Mouse (Mus musculus) left cerebral cortex, adult 18-20 months (tissue): Measurements from ENCODE around the gene Cebpe. TPM values are rescaled to one million over a fixed set of nuclear protein-coding genes. Genes with fewer than 3 reads are reported as not detected.

ENCODE experiments used
- DNase-seq, 2 experiments: peaks; one replicate each; pipeline ENCODE4 v3.0.0; 2021 to 2022; ENCODE audit warnings: low spot score in 2 of 2, mixed read lengths in 1 of 2
- long read RNA-seq, 2 experiments: library from polyadenylated mRNA; stranded (forward); transcript quantifications; one replicate each; pipeline ENCODE4 v2.0.0; 2021
- total RNA-seq, 2 experiments: library from RNA; stranded (reverse); gene quantifications; 2 replicates each; pipeline ENCODE4 v1.2.3; 2021

Gene Cebpe
- total RNA-seq: not detected
- long read RNA-seq, experiment 1: 0 reads
- long read RNA-seq, experiment 2: 0 reads

- no peak for DNase-seq
These were observed at the start of gene Cebpe for GRCm38 (mm10) chr14:54712074-54712473. TSS of gene Cebpe (minus strand) at chr14:54712174.

GRCm38 (mm10) chr14:54756382-54756781 is 44.4 kb upstream of the Cebpe start:
- DNase-seq: no peak

DNA sequence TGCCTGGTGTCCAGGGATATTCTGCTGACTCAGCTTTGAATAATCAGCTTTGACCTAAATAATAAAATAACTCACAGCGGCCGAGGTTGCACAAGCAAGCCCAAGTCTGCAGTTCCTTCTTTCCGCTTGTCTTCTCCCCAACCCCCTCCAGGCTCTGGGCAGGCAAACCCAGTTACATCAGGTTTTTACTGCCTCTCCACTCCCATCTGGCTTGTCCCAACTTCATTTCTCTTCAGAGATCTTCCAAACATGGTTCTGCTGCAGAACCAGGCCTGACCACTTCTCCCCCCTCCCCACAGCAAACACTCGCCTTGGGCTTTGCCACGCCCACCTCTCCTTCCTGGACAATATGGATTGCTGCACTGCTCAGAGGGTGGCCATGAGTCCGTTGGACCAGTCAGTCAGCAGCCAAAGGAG is 42.6 kb upstream of the Cebpe start:
- DNase-seq: no peak

DNA sequence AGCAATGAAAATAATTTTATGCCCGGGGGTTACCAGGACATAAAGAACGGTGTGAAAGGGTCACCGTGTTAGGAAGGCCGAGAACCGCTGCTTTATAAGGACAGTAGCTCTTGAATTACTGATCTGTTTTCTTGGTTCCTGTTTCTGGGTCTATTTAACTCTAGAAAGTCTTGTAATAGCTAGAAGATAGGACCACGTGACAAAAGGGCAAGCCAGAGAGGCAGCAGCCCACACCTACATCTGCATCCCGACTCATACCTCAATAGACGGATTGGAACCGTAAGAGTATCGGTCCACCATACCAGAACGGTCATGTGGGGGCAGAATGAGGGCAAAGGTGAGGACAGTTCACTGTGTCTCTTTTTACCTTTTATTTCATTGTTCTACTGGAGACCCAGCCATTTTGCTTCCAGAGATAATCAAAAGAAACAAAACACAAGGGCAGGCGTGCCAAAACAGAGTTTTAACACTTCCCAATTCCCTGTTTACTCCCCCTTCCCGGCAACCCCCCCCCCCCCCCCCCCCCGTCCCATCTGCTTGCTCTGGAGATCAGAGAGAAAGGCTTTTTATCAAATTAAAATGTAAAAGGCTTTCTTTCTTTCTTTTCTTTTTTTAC is 42.1 kb upstream of the Cebpe start:
- DNase-seq: no peak

GRCm38 (mm10) chr14:54752938-54753337 is 41.0 kb upstream of the Cebpe start:
- no peak for DNase-seq

GRCm38 (mm10) chr14:54751768-54752167 is 39.8 kb upstream of the Cebpe start:
- no peak for DNase-seq

DNA sequence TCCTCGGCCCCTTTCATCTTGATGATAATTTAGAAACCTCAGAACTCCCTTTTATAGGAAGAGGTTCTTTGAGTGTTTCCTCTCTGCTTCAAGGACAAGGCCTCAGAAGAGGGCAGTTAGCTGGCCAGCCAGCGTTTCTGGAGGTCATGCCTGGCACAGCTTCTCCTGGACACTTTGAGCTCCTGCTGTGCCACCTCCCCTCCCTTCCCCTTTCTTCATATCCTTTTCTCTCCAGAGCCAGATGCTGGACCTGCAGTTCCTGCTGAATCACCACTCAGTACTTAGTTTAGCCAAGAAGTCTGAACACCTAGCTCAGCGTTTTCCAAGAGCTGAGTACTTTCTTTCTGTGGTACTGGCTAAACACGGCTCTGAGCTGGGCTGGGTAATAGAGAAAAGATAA is 37.3 kb upstream of the Cebpe start:
- no peak for DNase-seq

DNA sequence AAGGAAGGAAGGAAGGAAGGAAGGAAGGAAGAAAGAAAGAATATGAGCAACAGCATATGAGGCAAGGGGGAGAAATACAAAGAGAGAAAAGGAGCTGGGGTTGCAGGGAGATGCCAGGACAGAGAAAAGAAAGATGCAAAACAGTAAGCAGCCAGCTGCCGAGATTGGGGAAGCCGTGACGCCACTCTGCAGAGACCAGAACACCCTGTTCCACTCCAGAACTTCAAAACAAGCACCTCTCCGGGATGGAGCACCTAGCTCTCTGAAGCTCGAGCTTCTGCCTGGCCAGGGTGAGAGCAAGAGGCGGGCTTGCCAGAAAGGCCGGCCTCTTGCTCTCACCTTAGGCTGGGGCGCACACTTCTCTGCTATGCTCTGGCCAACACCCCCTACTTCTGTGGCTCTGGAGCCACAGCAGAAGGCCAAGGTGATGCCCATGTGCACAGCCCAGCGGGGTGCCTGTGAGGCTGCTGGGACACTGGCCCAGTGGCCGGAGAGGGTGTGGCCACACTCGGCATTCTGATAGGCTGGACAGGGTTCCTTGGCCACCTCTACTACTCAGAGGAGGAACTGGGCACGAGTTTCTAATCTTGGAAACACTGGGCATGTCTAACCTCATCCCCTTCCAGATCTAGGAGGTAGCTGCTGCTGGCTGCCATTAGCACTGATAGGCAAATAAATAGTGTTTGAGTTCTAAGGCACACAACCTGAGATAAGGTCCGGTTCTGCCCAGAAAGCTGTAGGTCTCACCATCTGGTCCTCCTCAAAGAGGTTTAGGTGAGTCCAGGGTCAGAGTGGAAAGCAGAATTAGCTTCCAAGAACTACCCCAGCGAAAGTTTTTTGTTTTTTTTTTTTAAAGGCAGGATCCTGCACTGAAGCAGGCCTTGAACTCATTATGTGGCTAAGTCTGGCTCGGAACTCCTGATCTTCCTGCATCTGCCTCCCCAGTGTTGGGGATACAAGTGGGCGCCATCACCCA is 36.3 kb upstream of the Cebpe start:
- DNase-seq: no peak

DNA sequence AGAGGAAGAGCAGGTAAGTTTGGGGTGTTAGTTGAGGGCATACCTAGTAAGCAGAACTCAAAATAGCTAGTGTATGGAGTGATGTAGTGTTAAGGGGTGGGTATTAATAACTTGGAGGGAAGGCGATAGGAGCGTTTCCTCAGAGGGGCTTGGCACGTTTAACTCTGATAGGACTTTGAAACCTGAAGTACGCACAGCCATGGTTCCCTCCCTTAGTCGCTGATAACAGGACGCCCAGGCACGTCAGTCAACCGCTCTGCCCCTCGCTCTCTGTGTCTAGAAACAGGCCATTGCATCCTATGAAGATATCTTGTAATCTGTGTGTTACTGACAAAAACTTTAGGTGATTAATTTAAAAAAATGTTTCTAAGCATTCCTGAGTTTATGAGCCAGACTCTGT is 34.1 kb upstream of the Cebpe start:
- DNase-seq: no peak

- no peak for DNase-seq
These were observed 32.5 kb upstream of the Cebpe start for GRCm38 (mm10) chr14:54744473-54744872.

DNA sequence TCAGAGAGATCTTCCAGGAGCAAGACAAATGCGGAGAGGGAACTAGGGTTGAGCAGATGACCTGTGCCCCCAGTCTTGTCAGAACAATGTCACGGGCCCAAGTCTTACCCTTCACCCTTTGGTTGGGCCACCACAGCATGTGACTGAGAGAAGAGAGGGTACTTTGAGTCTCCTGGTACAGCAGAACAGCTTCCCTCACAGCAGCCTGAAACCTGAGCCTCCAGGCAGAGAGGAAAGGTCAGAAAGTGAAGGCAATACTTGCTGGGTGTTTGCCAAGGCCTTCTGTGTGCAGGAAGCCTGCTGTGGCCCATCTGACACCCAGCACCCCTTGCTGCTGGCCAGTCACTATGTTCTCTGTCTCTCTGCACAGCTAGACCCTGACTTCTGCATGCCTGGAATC is 30.4 kb upstream of the Cebpe start:
- DNase-seq: no peak

- DNase-seq: no peak
These were observed 29.7 kb upstream of the Cebpe start for GRCm38 (mm10) chr14:54741721-54742120.

DNA sequence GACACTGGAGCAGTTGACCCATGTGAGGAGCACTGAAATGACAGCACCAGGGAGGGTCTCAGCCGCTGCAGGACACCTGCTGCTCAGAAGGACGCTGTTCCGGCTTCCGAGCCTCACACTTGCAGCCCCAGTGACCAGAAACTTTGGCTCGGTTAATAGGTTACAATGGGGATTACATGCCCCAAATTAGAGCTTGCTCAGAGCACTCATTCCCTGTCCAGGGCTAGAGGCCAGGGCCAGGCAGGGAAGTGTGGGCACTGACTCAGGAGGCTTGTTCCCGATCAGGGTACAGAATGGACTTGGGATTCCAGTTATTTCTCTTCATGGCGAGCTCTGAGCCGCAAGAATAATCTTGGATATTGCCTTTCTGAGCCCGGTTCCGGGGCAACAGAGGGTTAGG is 25.7 kb upstream of the Cebpe start:
- DNase-seq: no peak

DNA sequence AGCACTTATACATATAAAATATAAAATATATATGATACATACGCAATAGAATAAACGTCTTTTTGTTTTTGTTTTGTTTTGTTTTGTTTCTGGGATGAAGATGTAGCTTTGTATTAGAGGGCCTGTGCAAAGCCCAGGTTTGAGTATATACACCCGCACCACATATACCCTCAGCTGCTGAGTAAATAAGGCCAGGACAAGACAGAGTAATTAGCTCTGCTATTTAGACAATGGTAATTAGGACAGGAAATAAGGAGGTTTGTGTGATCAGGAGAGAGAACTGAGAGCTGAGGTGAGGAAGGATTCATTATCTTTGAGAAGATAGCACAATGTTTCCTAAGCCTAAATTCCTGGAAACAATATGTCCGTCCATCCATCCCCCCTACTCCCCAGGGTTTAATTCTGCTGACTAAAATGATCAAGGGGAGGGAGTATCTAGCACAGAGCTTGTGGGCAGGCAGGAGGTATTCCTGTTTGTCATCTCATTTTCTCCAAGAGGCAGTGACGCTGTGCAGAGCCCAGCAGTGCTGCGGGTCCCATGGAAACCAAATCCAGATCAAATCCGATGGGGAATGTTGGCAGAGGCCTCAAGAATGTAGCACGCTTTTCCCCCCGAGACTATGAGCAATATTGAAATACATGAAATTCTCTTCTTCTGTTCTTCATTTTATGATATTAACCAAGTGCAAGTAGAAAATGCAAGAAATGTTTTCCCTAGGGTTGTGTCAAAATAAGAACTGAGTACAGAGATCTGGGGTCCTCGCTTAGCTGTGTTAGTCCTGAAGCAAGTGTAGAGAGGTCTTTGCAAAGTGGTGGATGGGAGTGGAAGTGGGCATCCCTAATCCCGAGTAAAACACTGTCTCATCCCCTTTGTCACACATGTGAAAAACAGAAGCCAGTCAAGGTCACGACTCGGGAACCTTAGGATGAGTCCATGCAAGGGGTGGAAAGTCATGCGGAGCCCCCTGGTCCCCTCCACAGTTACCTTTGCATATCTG is 24.9 kb upstream of the Cebpe start:
- DNase-seq: peak in 1 of 2 experiments; percentile 38

DNA sequence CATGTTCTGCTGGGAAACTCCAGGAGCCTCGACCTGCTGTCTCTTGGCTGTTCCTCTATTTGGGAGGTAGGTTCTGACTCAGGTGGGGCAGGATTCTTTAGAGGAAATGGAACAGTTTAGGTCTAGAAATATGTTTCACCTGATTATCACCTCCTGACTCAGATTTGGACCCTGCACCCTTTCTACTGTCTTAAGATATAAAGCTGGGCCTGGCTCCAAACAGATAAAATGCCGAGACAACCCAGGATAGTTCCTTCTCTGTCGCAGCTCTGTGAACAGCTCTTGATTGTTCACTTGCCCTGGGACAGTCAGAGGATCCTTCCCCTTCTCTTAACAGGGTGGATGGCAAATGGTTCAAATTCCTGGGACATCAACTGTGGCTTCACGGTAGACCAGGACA is 23.2 kb upstream of the Cebpe start:
- no peak for DNase-seq

DNA sequence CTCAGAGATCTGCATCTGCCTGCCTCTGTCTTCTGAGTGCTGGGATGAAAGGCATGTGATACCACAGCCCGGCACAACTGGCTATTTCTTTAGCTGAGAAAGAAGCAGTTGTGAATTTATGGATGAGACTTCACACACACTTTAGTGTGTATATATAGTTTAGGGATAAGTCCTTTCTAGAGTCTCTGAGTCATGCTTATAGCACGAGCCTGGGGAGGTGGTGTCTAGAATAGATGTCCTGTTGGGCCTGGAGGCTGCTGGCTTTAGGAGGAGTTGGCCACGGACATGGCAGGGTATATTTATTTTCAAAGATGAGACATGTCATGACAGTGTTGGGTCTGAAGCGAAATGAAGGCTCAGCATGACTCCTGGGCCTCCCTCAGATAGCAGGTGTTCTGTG is 22.0 kb upstream of the Cebpe start:
- DNase-seq: no peak

- no peak for DNase-seq
These were observed 20.2 kb upstream of the Cebpe start for GRCm38 (mm10) chr14:54732206-54732605.

DNA sequence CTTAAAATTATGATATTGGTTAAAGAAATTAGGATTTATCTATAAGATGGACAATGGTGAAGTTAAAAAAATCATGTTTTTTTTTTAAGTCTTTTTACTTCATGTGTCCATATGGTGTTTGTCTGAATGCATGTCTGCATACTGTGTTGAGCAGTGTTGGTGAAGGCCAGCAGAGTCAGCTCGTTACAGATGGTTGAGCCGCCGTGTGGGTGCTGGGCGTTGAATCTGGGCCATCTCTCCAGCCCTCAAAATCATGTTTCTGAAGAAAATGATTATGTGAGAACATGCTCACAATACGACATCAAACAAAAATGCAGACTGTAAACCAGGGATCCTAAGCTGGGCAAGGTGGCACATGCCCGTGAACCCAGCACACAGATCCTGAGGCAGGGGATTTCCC is 18.3 kb upstream of the Cebpe start:
- DNase-seq: peak; percentile 43 to 69

GRCm38 (mm10) chr14:54728823-54729653 is 17.1 kb upstream of the Cebpe start:
- DNase-seq: peak; percentile 24 to 44

DNA sequence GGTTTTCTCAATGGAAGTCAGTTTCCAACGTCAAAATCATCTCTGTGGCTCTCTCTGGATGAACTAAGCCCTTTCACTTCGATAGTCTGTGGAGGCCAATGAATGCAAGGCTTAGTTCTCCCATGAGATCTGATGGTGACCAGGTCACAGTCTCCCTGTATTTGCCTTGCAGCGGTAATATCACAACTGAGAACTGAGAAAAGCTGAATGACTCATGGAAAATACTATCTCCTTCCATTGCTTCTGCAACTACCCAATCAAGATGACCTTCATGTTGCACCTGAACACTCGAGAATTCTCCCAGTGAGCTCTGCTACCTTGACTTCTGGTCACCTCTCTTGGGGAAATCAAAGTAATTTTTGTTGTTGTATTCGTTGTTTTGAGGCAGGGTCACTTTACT is 15.6 kb upstream of the Cebpe start:
- DNase-seq: no peak
